Mouse (Mus musculus) right cerebral cortex, postnatal 4 days (tissue): ENCODE results near the gene Sstr2.
A peak's percentile ranks its signal among the peaks of the same experiment; 100 is the strongest.

ENCODE experiments used
- DNase-seq: peaks from one replicate; pipeline ENCODE4 v3.0.0-alpha.2; 2022

Gene Sstr2

DNA sequence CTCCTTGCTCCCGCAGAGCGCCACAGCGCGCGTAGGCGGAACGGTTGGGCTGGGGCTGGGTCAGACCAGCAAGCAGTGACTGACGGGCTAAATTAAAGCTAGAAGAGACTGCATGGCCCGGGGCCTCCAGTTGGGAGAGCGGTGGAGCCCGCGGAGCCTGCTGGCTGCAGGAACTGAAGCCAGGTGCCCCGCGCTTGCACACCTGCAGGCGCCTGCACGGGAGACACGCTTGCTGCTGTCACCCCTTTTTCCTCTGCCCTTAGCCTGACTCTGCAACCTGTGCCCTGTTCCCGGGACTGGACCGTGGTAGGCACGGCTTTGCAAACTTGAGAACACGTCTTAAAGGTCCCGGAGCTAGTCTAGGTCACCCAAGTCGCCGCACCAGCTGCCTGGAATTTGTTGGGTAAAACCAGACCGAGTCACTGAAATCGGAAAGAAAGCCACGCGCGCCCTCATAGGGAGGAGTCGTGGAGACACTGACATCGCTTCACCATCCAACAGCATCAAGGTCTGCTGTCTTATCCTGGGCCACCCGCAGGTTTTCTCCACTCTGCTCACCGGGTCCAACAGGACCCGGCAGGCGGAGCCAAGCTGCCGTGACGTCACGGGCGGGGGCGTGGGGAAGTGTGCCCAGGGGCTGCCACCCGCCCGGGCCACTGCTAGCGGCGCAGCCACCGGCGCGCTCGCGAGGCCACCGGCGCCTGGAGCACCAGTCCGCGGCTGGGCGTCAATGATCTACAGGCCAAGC, at the start of gene Sstr2:
Gene Sstr2 (plus strand): TSS at position 671 of the 748 bp plus-strand sequence.
- peak; percentile 83 for DNase-seq

DNA sequence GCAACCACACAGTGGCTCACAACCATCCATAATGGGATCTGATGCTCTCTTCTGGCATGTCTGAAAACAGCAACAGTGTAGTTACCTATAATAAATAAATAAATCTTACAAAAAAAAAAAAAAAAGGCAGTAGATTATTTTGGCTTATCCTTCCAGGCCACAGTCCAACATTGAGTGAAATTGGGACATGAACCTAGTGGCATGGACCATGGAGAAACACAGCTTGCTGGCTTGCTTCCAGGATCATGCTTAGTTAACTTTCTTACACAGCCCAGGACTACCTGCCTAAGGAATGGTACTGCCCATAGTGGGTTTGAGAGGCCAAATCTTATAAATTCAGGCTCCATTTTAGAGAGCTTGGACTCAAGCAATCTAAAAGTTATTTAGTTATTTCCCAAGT, 47.5 kb upstream of the Sstr2 start:
- no peak for DNase-seq

DNA sequence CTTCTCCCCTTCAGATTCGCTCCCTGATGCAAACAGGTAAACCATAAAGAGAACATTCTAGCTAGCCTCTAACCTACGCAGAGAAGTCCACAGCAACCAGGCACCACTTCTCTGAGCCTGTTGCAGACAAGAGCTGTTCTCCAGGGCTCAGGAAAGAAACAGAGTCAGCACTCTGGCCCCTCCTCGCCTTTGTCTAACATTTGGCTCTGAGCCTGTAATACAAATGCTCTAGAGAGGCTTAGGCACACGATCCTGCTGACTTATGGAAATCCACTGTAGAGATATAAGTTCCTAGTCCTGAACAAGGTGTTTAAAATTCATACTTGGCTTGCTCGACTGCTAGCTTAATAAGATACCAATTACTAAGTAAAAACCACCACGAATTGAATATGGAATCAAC, 46.5 kb upstream of the Sstr2 start:
- DNase-seq = no peak

DNA sequence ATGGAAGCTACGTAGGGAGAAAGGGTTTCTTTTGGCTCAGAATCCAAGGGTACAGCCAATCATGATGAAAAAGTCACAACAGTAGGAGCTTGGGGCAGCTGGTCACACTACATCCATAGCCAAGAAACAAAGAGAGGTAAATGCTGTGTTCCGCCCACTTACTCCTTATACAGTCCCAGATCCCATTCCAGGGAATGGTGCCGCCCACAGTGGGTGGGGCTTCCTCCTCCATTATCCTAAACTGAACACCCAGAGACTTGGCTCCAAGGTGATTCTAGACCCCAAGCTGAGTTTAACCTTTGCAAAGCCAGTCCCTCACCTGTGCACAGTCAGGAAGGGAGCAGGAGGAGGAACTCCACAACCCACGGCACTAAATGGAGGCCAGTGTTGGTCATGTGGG, 41.9 kb upstream of the Sstr2 start:
- no peak for DNase-seq

DNA sequence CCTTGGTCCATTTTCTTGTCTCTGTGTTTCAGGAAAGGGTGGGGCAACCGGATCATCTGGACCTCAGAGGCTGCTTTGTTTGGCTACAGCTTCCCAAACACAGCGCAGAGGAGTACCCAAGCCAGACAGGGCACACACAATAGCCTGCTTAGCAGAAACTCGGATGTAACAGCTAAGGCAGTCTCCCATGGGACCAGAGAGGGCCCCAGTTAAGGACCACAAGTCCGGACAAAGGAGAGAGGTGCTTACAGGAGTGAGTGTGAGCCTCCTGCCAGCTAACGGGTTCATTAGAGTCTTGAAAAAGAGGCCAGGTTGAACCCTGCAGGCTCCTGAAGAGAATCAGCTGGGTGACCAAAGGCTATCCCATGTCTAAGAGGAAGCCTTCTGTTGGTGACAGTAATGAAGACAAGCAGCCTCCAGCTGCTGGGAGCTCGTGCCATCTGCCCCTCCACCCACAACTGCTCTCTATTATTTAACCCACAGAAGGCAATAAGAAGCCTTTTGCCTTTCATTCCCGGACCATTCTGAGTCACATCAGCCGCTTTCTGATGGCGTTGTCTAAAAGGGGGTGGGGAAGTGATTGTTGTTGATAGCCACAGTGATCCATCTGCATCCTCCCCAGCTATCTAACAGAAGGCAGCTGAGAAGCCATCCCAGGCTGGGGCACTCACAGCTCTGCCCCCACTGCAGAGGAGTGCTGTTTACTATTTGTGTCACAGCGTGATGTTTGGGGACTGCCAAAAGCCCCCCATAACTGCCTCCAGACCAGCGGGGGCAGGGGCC, 35.1 kb upstream of the Sstr2 start:
- DNase-seq = no peak

DNA sequence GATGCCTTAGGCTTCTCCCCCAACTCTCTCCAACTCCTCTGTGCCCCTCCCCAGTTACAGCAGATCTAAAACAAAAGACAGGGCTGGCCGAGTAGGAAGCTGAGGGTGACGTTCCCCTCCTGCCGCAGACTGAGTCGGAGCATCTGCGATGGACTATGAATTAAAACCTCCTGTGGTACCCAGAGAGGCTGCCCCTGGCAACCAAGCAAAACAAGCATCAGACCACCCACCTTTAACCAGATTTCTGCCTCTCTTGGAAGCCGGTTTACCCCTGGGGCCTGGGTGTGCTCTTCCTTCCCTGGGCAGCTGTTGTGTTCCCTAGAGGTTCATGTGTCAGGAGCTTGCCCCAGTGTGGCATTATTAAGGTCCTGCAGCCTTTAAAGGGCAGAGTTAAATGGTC, 32.7 kb upstream of the Sstr2 start:
- DNase-seq = no peak

DNA sequence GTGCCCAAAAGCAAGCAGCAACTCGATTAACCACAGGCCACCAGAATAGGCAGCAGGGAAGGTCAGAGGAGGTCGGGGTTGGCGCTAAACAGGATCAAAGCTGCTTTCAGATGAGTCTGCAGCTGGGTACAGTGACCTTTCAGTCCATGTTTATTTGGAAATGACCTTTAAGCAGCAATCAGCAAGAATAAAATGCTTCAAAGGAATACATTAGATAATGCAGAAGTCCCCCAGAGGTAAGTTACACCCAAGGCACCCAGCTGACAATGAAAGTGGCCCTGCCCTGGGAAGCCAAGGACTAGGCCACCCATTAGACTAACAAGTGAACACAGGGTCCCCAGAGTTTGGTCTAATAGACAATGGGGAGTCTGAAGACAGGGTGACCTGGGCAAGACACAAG, 30.2 kb upstream of the Sstr2 start:
- DNase-seq = no peak

DNA sequence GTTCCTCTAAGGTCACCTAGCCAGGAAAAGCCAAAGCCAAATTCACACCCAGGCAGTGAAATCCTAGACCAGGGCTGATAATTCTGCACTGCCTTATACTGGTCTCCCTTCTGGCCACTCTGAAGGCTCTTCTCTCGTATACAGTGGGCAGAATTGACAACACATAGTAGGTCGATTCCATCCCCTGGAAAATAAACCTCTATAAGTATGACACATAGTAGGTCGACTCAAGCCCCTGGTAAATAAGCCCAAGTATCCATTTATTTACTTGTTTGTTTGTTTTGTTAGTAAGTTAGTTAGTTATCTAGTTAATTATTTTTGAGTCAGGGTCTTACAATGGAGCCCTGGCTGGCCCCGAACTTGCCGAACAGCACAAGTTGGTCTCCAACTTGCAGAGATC, 24.0 kb upstream of the Sstr2 start:
- no peak for DNase-seq

DNA sequence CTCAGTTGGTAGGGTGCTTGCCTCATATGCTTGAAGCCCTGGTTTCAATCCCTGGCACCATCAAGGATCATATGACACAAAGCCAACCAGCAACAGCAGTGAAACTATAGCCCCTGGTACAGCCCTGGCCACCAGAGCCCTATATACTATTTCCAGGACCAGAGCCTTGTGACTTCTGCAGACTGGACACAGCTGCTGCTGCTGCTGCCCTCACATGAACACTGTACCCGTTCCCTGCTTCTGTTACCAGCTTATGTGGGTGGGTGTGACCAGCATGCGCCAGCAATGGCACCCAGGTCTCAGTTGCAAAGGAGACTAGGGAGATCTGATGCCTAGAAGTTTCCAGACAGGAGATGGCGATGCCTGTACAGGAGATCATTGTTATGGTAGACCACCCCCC, 21.5 kb upstream of the Sstr2 start:
- no peak for DNase-seq

DNA sequence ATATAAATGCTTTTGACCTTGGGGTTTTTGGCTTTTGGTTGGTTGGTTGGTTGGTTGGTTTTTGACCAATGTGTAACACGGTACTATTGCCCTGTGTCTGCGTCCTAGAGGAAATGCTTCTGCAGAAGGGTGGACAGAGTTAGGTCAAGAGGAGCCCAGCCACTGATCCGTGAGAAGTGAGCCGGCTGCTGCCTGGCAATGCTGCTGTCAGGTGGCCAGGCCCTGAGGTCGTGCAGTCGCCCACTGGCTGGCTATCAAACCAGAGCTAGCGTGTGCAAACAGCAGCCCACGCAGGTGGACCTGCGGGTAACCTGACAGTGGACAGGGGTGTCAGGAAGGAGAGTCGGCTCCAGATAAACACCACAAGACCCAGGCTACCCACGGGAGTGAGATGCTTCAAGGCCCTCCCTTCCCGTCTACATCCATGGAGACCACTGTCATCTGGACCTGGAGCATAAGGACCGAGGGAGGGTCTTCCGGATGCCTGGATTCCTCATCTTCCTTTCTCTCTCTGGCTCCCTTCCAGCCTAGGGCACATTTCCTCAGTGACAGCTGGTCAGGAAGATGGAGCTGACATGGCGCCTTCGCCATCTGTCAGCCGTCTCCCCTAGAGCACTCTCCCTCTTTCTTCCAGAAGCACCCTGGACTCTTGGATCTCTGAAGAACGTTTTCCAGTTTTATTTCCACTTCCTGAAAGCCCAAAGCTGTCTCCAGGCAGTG, 18.5 kb upstream of the Sstr2 start:
- no peak for DNase-seq

DNA sequence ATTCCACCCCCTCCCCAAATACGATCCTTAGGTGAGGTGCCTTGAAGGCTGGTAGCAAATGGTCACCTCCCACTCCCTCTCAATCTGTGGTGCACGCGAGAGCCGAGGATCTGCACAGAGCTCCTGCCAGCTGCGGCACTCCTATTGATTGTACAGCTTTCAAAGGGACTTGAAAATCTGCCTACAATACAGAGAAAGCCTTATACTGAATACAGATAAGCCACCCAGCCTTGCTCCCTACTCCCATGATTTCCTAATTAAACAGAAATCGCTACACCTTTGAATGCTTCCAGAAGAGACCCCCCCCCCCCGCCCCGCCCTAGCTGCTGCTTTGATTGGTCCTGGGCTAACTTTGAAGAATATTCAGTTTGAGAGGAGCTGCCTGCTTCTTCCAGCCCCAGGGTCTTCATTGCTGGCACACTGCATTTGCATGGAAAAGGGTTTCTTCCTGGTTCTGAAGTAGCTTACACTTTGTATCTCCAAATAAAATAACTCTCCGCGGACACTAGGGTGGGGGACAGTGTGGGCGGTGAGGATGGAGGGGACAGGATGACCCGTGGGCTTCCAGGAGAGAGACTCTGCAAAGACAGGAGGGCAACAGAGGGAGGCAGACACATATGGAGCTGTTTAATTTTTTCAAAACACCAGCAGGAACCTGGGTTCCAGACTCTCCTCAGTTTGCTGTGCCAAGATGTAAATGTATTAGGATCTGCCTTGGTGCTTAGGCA, 17.4 kb upstream of the Sstr2 start:
- no peak for DNase-seq

DNA sequence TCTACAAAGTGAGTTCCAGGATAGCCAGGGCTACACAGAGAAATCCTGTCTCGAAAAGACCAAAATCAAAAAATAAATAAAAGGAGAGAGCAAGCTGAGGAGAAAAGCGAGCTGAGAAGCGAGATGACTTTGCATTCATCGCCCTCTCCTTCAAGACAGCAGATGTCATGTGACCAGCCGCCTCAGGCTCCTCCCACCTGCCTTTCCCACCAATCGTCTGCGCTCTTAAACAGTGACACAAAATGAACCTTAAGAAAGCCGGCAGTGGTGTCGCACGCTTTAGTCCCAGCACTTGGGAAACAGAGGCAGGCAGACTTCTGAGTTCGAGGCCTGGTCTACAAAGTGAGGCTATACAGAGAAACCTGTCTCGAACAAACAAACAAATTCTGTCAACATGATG, 11.6 kb upstream of the Sstr2 start:
- DNase-seq = no peak

DNA sequence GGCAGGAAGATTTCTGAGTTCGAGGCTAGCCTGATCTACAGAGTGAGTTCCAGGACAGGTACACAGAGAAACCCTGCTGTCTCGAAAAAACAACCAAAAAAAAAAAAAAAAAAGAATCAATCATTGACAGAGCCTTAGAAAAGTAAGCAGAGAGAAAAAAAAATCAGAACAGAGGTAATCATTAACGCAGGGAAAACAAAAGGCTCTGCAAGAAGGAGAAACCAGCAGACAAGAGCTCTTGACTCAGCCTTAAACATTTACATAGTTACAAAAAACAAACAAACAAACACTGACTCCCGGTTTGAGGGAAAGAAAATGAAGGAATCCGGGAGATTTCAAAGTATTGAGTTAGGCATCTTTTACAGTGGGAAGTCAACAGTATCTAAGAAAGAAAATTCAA, 9.6 kb upstream of the Sstr2 start:
- no peak for DNase-seq

DNA sequence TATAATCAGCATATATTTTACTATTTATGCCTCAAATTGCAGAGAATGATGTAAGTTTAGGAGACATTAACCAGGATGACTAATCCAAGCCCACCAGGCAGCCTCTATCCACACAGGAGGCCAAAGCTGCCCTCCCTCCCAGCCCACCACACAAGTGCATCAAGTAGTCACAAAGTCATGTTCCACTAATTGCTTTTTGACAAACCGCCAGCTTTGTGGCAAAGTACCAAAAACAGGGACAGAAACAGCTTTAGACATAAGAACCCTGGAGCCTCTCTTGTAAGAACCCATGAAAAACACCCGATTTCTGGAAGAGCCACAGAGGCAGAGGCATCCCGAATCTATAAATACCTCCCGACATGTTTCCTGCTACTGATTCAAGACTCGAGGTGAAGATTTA, 8.9 kb upstream of the Sstr2 start:
- peak; percentile 49 for DNase-seq

DNA sequence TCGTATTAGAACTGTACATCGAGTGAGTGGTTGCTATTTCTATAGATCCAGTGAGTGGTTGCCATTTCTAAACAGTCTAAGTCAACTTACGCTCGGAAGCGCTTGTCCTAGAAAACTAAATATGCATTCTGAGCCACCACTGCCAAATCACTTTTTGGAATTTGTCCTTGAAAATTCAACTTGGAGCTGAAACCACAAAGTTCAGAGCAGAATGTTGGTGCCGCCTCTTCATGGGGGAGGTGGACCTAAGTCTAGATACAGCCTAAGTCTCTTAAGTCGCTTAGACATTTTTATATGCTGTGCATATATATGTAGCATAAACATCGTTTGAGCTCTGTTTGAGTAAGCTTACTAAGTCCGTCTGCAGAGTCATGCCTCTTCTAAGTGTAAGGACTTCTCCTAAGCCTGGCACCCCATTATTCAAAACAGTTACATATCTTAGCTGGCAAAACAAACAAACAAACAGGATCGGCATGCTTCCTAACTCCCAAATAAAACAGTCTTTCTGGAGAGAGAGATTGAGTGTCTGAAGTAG, 8.0 kb upstream of the Sstr2 start:
- DNase-seq = no peak

DNA sequence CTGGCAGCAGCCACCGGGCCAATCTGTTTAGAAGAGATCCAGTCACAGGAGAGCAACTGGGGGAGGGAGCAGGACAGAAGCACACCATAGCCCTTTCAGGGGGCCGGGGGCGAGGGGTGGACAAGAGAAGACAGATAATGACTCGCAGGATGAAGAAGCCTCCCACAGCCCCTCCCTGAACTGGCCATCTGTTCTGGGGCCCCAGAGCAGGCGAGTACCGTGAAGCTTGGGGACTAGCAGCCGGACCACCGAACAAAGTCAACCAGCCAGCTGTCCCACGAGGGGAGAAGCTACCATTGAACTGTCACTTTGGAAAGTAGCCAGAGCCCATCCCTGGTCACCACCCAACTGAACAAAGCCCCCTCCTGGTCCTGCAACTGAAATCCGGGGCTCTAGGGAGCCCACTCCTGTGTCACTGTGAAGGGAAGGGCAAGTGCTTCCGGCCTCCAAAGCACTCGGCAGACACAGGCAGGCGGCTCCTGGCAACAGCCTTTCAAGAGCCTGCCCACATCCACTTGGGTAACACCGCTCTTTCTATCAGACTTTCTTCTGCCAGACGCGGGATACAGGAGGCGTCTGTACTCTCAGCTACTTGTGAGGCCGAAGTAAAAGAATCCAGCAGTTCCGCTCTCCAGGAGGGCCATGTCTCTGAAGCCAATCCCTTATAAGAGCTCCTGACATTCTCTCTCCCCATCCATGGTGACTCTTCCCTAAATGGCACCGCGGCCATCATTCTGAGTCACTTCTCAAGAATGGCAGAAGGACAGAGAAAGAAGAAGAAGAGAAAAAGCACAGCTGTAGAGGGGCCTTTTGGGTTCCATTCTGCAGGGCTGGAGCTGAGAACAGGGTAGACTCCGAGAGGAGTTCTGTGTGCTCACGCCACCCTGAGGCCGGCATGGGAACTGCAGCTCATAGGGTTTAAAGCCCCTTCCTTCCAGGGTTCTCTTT, 7.2 kb upstream of the Sstr2 start:
- peak; percentile 59 for DNase-seq

DNA sequence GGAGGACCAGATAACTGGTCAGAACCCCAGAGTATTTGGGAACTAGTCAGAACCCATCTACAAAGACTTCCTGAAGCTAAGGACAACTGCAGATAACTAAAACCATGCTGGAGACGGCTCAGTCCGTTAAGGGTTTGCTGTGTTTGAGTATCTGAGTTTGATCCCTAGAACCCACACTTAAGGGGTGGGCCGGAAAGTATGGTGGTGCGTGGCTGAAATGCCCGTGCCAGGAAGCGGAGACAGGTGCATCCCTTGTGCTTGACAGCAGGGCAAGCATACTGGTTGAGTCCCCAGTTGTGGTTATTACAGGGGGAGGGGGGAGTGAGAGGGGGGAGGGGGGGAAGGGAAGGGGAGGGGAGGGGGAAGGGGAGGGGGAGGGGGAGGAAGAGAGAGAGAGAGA, 4.7 kb upstream of the Sstr2 start:
- DNase-seq = no peak

DNA sequence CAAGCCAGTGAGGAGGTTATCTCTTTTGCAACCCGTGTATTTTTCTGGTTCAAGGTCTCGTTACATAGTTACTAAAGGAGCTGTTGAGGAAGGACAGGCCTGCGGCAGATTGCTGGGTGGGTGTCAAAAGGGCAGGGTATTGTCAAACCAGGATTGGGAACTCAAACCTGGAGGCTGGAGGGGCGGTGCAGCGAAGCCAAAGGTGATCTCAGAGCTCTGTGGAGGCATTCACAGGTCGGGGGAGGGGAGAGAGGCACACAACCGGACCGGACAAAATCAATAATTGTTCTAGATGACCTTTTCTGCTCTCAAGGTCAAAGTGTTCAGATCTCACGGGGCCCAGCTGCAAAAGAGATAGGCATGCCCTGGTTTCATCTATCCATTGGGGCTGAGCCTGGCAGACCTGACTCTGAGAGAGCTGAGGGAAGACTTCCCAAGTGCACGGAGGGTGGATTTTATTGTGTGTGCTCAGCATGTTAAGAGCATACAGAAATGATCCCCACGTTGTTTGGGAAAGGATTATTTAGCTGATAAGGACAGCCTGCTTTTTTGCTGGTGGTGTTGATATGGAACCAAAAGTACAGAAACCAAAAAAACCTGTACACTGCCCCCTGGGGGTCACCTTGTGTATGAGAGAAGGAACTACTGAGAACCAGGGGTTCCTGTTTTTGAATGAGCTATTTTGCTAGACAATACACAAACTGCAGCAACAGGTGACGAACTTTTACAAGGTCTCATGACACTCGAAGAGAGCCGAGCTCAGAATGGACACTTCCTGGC, 1.8 kb upstream of the Sstr2 start:
- DNase-seq = peak; percentile 88

DNA sequence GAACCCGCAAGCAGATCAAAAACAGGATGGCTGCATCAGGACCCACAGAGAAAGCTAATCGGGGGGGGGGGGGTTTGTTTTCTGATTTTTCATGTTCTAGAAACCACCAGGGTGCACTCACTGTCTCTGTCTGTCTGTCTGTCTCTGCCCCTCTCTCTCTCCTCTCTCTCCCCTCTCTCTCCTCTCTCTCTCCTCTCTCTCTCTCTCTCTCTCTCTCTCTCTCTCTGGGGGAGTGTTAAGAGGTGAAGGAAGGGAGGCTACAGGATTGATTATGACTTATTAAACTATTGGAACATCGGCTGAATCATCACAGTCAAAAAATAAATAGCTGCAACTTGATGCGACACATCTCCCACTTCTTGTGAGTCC, 855 bp upstream of the Sstr2 start:
- no peak for DNase-seq

DNA sequence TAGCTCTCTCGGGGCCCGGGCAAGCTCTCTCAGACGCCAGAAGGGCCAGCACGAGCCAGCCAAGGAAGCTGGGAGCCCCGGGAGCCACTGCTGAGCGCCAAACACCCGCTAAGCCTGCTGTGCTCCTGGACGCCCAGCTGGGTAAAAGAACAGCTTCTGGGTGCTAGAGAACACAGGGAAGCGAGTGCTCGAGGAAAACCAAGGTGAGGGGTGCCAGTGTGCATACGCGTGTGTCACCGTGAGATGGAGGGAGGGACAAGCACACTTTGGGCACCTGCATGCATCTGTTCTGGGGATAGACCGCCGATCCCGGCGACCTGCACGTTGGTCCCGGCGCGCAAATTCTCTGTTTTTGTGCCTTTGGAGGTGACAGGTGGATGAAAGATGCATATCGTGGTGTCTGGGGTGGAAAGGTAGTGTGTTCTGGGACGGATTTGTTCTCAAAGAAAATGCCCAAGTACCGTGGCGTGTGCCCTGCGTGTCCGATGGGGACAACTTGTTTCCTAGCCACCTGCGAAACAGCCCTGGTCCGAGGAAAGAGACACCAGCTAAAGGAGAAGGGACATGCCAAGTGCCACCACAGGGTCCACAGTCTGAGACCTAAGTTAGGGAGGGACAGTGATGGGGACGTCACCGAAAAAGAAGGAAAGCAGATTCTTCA, 408 bp downstream of the Sstr2 start:
- DNase-seq = no peak
